Mouse (Mus musculus) frontal cortex, postnatal 14 days (tissue): ENCODE measurements around the gene Eng.
A peak's percentile ranks its signal among the peaks of the same experiment; 100 is the strongest.

Experiments
- DNase-seq, 2 experiments: peaks; one replicate each; pipeline ENCODE4 v3.0.0; 2022; ENCODE audit warnings: low spot score in 2 of 2

Gene Eng

GRCm38 (mm10) chr2:32681754-32682153 lies 35.4 kb downstream of the Eng start:
- no peak for DNase-seq

- DNase-seq: no peak
Measured at GRCm38 (mm10) chr2:32682721-32683417, 36.5 kb downstream of the Eng start.

- DNase-seq: no peak
Measured at GRCm38 (mm10) chr2:32683701-32684100, 37.3 kb downstream of the Eng start.

GRCm38 (mm10) chr2:32684681-32685428 lies 38.5 kb downstream of the Eng start:
- no peak for DNase-seq

- no peak for DNase-seq
Measured at GRCm38 (mm10) chr2:32685807-32686206, 39.4 kb downstream of the Eng start.

GRCm38 (mm10) chr2:32686640-32687039 lies 40.2 kb downstream of the Eng start:
- DNase-seq: no peak

- no peak for DNase-seq
Measured at GRCm38 (mm10) chr2:32687562-32687961, 41.2 kb downstream of the Eng start.

- DNase-seq: peak; percentile 79 to 86
Measured at GRCm38 (mm10) chr2:32689420-32689819, 43.0 kb downstream of the Eng start.

- DNase-seq: no peak
Measured at GRCm38 (mm10) chr2:32691041-32691440, 44.6 kb downstream of the Eng start.

- no peak for DNase-seq
Measured at GRCm38 (mm10) chr2:32692496-32692895, 46.1 kb downstream of the Eng start.

- DNase-seq: no peak
Measured at GRCm38 (mm10) chr2:32693282-32693681, 46.9 kb downstream of the Eng start.

- DNase-seq: peak; percentile 91 to 92
Measured at GRCm38 (mm10) chr2:32693823-32694411, 47.5 kb downstream of the Eng start.

- DNase-seq: no peak
Measured at GRCm38 (mm10) chr2:32694691-32695090, 48.3 kb downstream of the Eng start.

GRCm38 (mm10) chr2:32699680-32700079 lies 53.3 kb downstream of the Eng start:
- DNase-seq: no peak

GRCm38 (mm10) chr2:32700966-32701743 lies 54.8 kb downstream of the Eng start:
- no peak for DNase-seq

- no peak for DNase-seq
Measured at GRCm38 (mm10) chr2:32703046-32703445, 56.7 kb downstream of the Eng start.

GRCm38 (mm10) chr2:32704021-32704421 lies 57.6 kb downstream of the Eng start, which contains the start of gene Fpgs:
Gene Fpgs (minus strand): TSS chr2:32704145.
- no peak for DNase-seq

- no peak for DNase-seq
Measured at GRCm38 (mm10) chr2:32705018-32705417, 58.6 kb downstream of the Eng start.

GRCm38 (mm10) chr2:32706971-32707370 lies 60.6 kb downstream of the Eng start:
- no peak for DNase-seq

GRCm38 (mm10) chr2:32708643-32709042 lies 62.2 kb downstream of the Eng start:
- DNase-seq: no peak

- no peak for DNase-seq
Measured at GRCm38 (mm10) chr2:32709521-32710137, 63.2 kb downstream of the Eng start.

- no peak for DNase-seq
Measured at GRCm38 (mm10) chr2:32710425-32710824, 64.0 kb downstream of the Eng start.
